Mouse (Mus musculus) thymus, adult 18-20 months (tissue): ENCODE data around the gene Tldc2.

Experiments
- DNase-seq, 2 experiments: peaks; one replicate each; pipeline ENCODE4 v3.0.0; 2022; ENCODE audit warnings: mixed read lengths in 2 of 2

The Tldc2 gene

DNA sequence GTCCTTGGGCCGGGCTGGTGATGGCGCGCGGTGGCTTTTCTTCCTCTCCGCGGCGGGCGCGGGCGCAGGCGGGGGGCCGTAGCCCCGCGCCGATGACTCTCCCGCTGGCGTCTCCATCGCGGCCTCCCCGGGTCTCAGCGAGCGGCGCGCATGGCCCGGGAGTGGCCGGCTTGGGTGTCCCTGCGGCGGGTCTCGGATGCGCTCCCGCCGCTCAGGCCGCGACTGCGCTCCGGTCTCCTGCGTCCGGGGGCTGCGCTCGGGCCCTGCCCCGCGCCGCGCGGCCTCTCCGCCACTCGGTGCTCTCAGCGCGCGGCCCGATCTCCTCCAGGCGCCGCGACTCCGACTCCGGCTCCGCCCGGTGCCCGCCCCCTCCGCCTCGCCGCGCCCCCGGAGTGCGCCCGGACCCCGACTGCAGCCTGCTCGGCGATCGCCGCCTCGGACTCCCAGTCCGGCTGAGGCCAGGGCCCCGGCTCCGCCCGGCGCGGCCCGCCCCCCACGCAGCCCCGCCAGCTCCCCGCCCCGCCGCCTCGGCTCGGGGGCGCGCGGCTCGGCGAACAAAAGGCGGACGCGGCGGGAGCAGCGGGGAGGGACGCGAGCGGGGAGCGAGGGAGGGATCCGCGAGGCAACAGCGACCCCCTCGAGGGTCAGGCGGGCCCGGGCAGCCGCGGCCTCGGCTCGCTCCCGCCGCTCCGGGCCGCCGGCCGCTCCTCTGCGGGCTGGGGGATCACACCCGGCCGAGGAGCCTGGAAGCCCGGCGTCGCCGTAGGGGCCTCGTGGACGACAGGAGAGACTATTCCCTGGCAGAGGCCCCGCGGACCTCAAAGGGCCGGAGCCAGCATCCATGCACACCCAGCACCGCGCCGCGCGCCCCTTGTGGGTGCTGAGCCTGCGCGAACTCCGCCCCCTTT, 7.8 kb upstream of the Tldc2 start, which contains the start of gene Soga1:
Gene Soga1, minus strand, starts transcription at position 462 of the 908 bp plus-strand sequence.
- peak; percentile 24 to 48 for DNase-seq

DNA sequence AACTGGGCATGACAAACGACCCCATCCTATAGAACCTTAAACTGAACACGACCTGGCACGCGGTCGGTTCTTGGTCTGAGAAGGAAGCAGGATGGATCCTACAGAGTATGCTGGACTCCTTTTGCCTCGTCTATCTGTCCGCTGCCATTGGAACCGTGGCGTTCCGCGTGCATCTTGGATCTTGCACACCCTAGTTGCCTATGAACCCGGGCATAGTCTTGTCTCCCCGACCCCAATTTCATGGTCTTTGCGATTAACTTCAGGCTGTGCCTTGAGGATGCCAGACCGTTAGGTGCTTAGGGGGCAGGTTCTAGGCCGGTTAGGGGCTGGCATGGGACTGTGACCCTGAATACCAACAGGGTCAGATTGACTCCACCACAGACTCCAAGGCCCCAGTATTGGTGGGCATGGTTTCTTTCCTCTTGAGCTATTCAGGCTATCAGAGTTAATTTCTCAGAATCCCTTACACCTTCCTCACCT, 7.1 kb upstream of the Tldc2 start:
- no peak for DNase-seq

DNA sequence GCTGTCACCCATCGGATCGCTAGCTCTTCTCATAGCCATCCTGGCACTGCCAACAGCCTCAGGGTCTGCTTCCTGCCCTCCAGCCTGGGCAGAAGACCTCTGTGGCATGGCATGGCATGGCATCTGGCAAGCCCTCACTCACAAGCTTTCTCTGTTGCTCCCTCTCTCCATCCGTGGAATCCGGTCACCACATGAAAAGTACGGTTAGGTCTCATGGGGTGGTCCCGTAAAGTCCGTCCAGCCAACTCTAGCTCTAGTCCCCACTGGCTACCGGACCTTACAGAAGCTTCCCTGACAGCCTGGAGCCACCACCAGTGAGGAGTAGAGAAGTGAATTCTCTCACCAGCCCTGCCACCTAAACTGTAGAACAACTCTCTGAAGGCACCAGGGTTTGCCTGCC, 5.5 kb upstream of the Tldc2 start:
- no peak for DNase-seq

DNA sequence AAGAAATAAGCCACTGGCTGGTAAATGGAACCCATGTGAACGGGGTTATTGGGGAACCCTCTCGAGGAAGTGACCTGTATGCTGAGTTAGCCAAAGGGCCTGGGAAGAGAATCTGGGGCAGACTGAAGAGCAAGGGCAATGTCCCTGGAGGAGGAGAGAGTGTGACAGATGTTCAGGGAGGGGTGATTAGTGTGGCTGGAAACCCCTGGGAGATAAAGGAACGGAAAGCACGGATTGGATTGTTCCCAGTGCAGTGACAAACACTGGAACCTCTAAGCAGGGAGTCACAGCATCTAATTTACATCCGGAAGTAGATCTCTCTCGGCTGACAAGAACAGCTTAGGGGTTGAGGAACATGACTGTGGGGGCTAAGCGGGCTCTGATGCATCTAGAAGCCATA, 4.9 kb upstream of the Tldc2 start:
- DNase-seq, result no peak

DNA sequence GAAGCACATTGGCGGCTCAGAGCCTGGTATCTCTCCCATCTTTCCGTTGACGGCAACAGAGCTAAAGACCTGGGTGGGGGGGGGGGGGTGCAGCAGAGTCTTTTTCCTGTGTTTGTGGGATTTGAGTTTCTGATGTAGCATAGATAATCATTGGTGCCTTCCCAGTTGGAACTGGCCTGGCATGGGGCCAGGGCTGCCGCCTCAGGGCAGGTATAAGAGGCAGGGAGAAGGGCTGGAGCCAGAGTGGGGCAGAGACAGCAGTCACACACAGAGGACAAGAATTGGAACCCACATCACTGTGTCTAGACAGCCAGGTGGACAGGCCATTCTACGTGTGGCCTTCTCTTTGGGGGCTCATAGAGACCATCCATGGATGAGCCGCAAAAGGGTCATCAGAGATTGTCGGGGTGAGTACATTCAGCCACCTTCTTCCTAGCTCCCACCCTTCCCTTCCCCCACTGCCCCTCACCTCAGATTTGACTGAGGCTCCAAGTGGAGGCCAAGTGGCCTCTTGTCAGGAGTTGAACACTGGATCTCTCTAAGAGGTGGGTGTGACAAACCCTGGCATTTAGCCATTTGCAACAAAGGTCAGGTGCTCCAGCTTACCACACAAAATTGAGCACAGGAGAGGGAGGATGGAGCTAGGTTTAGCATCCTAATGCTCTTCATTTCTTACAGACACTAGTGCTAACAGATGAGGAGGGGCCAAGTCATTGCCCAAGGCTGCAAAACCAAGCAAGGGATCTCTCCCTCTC, 1.8 kb upstream of the Tldc2 start:
- DNase-seq, result no peak

DNA sequence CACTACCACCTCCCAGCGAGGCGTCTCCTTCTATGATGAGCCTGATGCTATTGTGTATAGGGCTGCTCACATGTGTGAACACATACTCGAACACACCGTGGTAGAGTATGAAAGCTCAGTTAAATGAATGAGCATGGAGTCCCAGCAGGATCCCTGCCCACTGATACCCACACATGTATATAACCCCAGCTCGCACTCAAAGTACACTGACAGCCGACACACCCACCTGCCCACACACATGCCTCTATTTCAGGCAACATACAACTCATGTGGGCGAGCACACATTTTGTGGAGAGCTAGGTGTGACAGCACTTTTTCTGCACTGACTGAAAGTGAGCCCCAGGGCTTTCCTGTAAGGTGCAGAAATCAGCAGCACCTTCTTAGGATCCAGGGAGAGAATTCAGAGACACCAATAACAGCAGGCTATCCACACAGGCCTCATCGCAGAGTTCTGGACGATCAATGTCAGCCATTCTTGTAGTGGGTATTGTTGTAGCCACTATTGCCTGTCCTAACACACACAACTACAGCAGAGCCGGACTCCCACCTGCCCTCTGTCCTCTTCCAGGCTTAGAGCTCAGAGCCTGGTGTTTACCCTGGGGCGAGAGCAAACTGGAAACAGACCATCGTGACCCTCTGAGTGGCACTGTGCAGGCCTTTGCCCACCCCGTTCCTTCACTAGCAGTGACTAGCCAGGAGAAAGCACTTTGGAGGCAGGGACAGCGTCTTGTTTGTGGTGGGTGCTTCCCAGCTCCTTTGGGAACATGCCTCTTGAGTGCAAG, 872 bp downstream of the Tldc2 start:
- no peak for DNase-seq

DNA sequence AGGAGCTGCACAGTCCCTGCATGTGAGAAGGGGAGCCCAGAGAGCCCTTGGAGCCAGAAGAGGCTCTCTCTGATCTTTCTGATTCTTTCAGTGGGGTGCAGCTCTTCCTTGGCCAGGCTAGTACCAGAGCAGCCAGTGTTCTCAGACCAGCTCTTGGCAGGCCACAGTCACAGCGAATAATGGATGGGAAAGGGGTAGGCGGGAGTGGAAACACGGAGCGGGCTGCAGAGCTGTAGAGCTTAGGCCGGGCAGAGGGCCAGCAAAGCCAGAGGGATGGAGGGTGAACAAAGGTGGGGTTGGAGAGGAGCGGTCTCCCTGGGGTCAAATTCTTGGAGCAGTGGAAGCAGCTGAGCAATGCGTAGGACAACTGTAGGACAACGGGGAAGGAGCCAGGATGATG, 5.2 kb downstream of the Tldc2 start:
- no peak for DNase-seq

DNA sequence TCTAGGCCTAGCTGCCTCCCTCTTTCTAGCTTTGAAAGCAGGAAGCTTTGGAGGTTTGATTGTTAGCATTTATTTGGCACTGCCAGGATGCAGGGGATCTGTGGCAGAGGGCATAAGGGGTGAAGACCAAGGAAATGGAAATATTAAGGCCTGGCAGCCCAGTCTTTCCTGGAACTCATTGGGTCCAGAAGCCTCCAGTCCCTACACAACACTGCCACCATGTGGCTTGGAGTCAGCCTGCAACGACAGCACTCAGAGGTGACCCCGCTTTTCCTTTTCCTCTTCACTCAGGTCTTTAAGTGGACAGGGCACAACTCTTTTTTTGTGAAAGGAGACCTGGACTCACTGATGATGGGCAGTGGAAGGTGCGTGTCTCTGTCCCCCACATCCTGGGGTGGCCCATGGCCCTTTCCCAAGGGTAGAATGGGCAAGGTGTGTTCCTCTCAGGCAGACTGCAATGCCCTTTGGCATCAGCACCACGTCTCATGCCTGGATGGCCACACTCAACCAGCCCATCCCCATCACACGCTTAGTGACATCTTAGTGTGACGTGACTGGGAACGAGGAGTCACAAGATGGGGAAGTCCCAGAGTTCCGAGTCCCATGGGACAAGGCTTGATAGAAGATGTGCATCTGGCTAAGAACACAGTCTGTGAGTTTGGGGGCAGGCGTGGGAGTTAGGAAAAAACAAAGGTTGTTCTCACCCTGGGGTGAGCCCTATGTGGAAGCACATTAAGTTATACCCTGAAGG, 8.3 kb downstream of the Tldc2 start:
- DNase-seq, result no peak

DNA sequence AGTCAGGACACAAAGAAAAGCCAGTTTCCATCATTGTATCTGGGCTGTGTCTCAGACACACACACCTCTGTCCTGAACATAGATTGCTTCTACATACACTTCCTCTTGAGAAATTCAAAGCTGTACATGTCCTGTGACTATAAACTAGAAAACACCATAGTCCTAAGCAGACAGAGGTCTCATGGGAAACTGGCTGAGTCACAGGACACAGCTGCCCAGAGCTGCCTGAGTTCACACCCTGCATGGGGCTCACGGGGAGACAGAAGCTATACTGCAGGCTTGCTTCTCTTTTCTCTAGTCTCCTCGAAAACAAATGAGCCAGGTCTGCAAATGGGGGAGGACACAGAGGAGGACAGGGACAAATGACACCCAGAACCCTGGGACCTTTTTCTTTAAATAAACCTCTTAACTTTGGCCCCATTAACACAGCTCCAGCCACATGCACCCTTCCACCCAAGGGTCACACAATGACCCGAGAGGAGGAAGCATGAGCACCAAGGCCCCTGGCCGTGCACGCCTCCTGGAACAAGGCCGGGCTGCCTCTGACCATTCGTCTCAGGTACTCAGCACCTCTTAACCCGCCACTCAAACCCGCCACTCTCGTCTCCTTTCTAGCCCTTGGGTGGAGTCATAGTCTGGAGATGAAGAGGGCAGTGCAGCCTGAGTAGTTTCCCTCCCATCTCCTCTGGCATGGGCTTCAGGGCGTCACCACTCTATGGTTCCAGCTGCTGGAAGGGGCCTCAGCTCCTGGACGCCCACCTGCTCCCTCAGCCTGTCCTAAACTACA, 12.9 kb downstream of the Tldc2 start:
- DNase-seq, result no peak

DNA sequence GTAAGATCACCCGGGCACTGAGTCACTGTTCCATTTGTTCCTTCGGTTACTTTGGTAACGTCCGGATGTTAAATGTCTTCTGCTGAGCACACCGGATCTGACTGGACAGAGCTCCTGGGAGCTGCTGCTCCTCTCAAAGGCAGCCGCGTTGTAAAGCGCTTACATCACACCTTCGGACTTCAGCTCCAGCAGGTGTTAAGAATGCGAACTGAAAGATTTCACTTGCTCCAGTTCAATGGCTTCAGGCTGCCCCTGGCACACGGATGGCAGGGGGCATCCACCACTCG, 13.4 kb downstream of the Tldc2 start:
- DNase-seq, result no peak

DNA sequence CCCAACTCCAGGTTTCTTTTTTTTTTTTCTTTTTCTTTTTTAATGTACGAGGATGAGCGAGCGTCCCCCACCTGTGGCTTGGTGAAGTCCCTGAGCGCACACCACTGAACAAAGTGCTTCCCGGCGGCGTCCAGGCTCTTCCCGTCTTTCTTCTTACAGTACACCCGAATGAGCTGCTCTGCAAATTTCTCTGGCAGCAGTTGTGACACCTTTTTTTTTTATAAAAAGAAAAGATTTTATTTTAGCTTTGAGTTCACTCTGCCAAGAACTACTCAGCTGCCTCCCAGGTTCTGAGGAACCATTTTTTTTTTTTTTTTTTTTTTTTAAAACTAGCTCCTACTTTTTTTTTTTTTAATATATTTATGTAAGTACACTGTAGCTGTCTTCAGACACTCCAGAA, 14.8 kb downstream of the Tldc2 start:
- no peak for DNase-seq

DNA sequence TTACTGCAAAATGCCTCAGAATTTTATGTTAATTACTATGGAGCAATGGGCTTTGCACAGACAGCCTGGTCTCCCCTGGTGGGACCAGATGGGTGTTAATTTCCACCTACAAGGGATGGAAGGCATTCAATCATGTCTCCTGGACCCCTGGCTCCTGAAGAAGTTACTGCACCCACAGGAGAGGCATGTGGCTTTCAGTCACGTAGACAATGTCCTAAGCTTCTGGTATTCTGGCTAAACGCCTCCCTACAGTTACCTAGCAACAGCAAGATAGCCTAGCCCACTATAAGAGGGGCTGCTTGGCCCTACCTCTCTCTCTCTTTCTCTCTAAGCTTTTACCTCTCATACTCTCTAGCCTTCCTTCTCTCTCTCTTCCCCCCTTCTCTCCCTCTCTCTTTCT, 15.4 kb downstream of the Tldc2 start:
- no peak for DNase-seq

DNA sequence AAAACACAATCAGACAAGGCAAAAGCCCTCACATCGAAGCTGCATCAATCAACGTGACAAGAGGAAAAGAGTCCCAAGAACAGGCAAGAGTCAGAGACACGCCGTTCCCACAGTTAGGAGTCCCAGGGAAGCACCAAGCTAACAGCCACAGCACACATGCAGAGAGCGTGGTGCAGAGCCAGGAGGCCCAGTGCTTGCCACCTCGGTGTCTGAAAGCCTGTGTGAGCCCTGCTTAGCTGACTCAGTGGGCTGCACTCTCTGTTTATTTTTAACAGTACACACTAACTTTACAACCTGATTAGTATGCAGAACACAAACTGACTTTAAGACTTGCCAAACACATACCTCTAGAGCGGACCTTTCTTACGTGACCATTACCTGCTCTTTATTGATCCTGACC, 17.6 kb downstream of the Tldc2 start:
- DNase-seq, result no peak

DNA sequence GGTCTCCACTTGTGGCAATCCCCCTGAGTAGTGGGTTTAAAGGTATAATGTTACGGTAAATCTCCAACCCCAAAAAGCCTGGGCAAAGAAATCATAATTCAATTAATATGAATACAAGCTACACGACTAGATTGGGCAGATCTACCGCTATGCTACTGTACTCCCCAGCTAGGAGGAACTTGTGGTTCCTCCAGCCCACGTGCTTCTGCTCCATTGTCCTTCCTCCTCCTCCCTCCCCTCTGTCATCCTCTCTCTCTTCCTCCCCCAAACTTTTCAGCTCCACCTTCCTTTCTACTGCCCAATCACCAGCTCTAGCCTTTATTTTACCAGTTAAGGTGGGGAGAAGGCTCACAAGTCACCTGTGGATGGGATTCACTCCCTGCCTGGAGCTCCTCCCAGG, 21.4 kb downstream of the Tldc2 start:
- no peak for DNase-seq

DNA sequence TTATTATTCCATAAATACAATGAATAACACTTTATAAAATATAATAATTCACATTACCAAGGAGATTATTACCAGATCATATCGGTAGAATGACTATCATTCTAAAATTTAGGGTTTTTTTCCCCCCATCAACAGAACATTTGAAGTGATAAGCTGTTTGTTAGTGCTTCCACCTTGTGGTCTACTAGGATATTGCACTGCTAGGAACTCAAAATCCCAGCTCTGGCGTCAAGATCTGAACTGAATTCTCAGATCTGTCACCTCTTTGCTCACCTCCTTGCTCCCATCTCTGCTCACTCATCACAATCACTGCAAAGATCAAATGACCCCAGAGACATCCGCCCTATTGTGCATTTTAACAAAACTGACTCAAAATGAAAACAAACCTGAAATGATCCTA, 30.1 kb downstream of the Tldc2 start:
- no peak for DNase-seq

DNA sequence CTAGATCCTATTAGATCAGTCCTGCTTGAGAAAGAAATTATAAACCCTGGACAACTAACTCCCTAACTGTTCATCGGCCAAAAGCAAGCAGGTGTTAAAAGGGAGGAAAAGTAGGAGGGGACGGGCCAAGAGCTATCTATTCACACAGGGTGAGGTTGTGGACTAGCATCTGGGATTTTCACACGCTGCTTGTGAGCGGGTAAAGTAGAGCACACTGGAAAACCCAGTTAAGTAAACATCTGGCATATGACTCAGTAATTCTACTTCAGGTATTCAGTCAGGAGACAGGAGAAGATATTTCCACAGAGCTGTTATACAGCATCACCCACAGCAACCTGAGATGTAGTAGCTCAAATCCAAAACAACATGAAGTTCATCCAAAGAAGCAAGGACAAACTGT, 31.7 kb downstream of the Tldc2 start:
- DNase-seq, result no peak

DNA sequence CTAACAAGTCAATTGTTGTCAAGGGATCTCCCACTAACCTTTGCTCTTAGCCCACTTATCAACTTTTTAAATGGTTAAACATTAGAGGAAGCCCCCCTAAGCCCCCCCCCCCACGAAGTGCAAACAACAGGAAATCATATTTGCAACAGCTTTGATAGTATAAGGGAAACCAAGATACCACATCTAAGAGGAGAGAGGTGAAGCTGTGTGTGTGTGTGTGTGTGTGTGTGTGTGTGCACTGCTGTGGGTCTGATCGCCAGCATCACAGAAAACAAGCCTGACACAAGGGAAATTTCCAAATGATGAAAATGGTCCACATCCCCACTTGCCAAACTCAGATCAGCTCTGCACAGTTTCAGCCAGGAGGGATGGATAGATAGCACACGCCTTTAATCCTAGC, 32.2 kb downstream of the Tldc2 start:
- DNase-seq, result no peak

DNA sequence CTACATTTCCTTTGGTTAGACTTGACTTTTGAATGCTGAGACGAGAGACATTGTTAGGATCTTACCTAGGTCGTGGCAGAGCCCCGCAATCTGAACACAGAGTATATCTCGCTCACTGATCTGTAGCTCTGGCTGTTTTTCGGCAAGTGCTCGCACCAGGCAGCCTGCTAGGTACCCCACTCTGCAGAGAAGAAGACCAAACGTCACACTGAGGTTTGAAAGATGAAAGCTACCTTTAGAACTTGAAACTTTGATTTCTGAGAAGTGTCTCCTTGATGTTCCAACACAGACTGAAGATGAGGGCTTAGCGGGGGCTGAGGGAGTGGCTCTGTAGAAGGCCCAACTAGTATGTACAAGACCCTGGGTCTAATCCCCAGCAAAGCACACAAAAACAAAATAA, 34.9 kb downstream of the Tldc2 start:
- peak; percentile 21 to 45 for DNase-seq

DNA sequence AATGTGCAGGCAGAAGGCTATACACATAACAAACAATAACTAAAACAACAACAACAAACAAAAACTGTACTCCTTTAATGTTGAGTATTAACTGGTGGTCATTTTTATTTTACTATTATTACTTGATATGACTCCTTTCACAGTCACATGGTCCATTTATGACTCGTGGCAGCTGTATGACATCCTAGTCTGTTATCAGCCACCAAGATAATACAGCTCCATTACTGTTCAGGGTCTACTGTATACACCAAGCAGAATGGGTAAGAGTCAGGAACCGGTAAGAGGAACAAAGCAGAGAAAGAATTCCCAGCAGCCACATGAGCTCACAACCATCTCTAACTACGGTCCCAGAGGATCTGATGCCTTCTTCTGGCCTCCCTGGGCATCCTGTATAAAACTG, 38.4 kb downstream of the Tldc2 start:
- no peak for DNase-seq

DNA sequence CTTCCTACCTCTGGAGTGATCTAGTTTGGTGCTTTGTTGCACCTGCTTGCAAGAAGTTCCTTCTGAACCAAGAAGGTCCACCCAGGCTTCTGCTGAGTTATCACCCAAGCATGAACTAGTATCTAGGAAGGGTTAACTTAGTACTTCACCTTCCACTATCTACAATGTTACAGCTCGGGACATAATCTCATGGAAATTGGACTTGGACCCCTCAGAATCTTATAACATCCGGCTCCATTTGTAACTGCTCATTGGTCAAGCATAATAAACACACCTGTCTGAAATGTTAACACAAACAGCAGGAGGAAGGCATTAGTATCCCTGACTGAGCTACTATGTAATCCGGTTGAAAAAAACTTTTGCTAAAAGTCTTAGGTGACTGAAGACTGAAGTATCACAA, 40.5 kb downstream of the Tldc2 start:
- no peak for DNase-seq

DNA sequence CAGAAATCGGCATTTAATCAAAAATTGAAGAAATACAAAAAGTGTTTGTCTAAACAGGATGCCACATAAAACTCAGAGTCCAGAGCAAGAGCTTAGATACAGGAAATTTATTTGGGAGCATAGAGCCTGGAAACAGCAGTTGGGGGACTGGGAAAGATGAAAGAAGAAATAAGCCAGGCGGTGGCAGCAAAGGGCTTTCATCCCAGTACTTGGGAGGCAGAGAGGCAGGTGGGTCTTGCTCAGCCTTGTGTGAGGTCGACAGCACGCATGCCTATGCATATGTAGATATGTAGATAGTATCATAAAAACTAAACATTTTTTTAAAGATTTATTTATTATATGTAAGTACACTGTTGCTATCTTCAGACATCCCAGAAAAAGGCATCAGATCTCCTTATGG, 41.2 kb downstream of the Tldc2 start:
- DNase-seq, result no peak

DNA sequence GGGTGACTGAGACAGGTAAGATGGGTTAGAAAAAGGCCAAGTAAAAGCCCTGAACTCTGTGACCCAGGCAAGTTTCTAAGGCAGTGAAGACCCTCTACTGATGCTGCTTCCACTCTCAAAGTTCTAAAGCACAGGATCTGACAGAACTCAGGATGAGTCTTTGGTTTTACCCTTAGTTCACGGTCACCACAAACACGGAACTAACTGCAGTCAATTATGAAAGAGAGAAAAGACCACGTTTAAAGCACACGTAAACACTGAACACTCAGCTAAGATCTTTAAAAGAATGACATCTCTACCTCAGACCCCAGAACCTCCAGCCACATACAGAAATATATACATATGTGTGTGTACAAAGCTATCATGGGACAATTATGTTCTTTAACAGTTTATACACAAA, 42.2 kb downstream of the Tldc2 start:
- no peak for DNase-seq
